Mouse (Mus musculus) urinary bladder, postnatal 36 days (tissue): ENCODE data around the gene Mpp2.

Experiments
- DNase-seq, 2 experiments: peaks; one replicate each; pipeline ENCODE4 v3.0.0; 2022; ENCODE audit warnings: low spot score in 2 of 2, mixed read lengths in 1 of 2

Mpp2 gene

GRCm38 (mm10) chr11:102072729-102073128 lies 15.6 kb downstream of the Mpp2 start:
- DNase-seq = no peak

GRCm38 (mm10) chr11:102070426-102070825 lies 17.9 kb downstream of the Mpp2 start:
- DNase-seq = no peak

GRCm38 (mm10) chr11:102069633-102070032 lies 18.7 kb downstream of the Mpp2 start:
- DNase-seq = no peak

- no peak for DNase-seq
Measured at GRCm38 (mm10) chr11:102068969-102069368, 19.3 kb downstream of the Mpp2 start.

- DNase-seq = no peak
Measured at GRCm38 (mm10) chr11:102063076-102063475, 25.2 kb downstream of the Mpp2 start.

GRCm38 (mm10) chr11:102061941-102062473 lies 26.3 kb downstream of the Mpp2 start:
- no peak for DNase-seq

- DNase-seq = peak; percentile 74 to 78
Measured at GRCm38 (mm10) chr11:102061236-102061940, 26.9 kb downstream of the Mpp2 start.

GRCm38 (mm10) chr11:102053847-102054246 lies 34.5 kb downstream of the Mpp2 start:
- no peak for DNase-seq

GRCm38 (mm10) chr11:102053183-102053582 lies 35.1 kb downstream of the Mpp2 start:
- no peak for DNase-seq

- no peak for DNase-seq
Measured at GRCm38 (mm10) chr11:102052697-102053096, 35.6 kb downstream of the Mpp2 start.

GRCm38 (mm10) chr11:102051954-102052353 lies 36.4 kb downstream of the Mpp2 start:
- DNase-seq = peak in 1 of 2 experiments; percentile 47

GRCm38 (mm10) chr11:102051541-102051940 lies 36.8 kb downstream of the Mpp2 start:
- DNase-seq = no peak

GRCm38 (mm10) chr11:102049875-102050482 lies 38.3 kb downstream of the Mpp2 start:
- DNase-seq = no peak

- DNase-seq = no peak
Measured at GRCm38 (mm10) chr11:102046607-102047006, 41.7 kb downstream of the Mpp2 start.

- no peak for DNase-seq
Measured at GRCm38 (mm10) chr11:102044691-102045212, 43.6 kb downstream of the Mpp2 start.

GRCm38 (mm10) chr11:102043381-102043780 lies 44.9 kb downstream of the Mpp2 start:
- no peak for DNase-seq

- DNase-seq = no peak
Measured at GRCm38 (mm10) chr11:102042971-102043370, 45.3 kb downstream of the Mpp2 start.

GRCm38 (mm10) chr11:102041350-102041949 lies 46.9 kb downstream of the Mpp2 start, which contains the start of gene Cd300lg:
Gene Cd300lg, plus strand, starts transcription at chr11:102041509.
- no peak for DNase-seq

GRCm38 (mm10) chr11:102040646-102041045 lies 47.7 kb downstream of the Mpp2 start:
- DNase-seq = no peak

GRCm38 (mm10) chr11:102040138-102040524 lies 48.2 kb downstream of the Mpp2 start:
- peak; percentile 80 to 87 for DNase-seq

- no peak for DNase-seq
Measured at GRCm38 (mm10) chr11:102039487-102040137, 48.7 kb downstream of the Mpp2 start.

- DNase-seq = no peak
Measured at GRCm38 (mm10) chr11:102037789-102038188, 50.5 kb downstream of the Mpp2 start.
